Mouse (Mus musculus) spleen, adult 2 months (tissue): ENCODE data around the gene Kcnt2.

ENCODE experiments used
- CTCF ChIP-seq: fragments of 200-500 bp; IDR thresholded peaks from 2 replicates; pipeline ENCODE4 v1.5.1; 2011; ENCODE audit warnings: mild to moderate bottlenecking, inconsistent platforms; ENCODE audit not compliant: insufficient read depth, insufficient read length, insufficient replicate concordance; ENCODE audit errors: extremely low read depth
- POLR2A ChIP-seq: fragments of 200-500 bp; IDR thresholded peaks from 2 replicates; pipeline ENCODE4 v1.6.1; 2011; ENCODE audit warnings: low read depth, low read length, inconsistent platforms

DNA sequence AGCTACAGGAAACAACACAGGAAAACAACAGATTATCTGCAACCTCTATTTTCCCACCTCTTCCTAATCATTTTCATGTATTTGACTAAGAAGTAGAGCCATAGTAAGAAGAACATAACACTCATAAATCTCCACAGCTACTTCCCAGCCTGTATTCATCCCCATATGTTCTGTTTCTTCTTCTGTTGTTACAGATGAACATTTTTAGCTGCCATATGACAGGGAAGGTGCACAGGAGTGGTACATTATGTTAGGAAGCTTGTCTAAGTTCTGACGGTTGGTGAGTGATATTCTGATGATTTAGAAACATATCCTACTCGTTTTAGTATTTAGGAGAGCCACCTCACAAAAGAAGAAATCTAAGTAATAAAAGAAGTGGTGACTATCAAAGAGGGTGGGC, 231.0 kb downstream of the Kcnt2 start:
- TF ChIP-seq POLR2A (no peak), CTCF (no peak)
